Mouse (Mus musculus) ZHBTc4 (cell line): ENCODE measurements around the gene Gm45716.
"Not testable (repeated sequence)": the region's sequence is repeated elsewhere in the genome, so short reads cannot be mapped to it uniquely, and the experiment has no call there.

Experiments used
- DNase-seq: peaks from one replicate; pipeline ENCODE4 v3.0.0-alpha.2; 2011; ENCODE audit warnings: low read depth, low spot score

The Gm45716 gene

GRCm38 (mm10) chr11:90249701-90250141, 62.2 kb downstream of the Gm45716 start:
- no peak for DNase-seq

GRCm38 (mm10) chr11:90250189-90250588, 62.7 kb downstream of the Gm45716 start:
- no peak for DNase-seq

GRCm38 (mm10) chr11:90250730-90251129, 63.2 kb downstream of the Gm45716 start:
- DNase-seq, result no peak

GRCm38 (mm10) chr11:90251923-90252322, 64.4 kb downstream of the Gm45716 start:
- no peak for DNase-seq

GRCm38 (mm10) chr11:90252366-90252765, 64.9 kb downstream of the Gm45716 start:
- no peak for DNase-seq

GRCm38 (mm10) chr11:90254536-90254935, 67.1 kb downstream of the Gm45716 start:
- DNase-seq, result no peak

GRCm38 (mm10) chr11:90255687-90256086, 68.2 kb downstream of the Gm45716 start:
- DNase-seq, result no peak

GRCm38 (mm10) chr11:90256833-90257525, 69.5 kb downstream of the Gm45716 start:
- DNase-seq, result no peak

GRCm38 (mm10) chr11:90258321-90258927, 70.9 kb downstream of the Gm45716 start:
- no peak for DNase-seq

GRCm38 (mm10) chr11:90259071-90259470, 71.6 kb downstream of the Gm45716 start:
- DNase-seq, result no peak

- no peak for DNase-seq
Measured at GRCm38 (mm10) chr11:90259826-90260225, 72.3 kb downstream of the Gm45716 start.

- no peak for DNase-seq
Measured at GRCm38 (mm10) chr11:90264180-90264579, 76.7 kb downstream of the Gm45716 start.

- no peak for DNase-seq
Measured at GRCm38 (mm10) chr11:90265581-90265980, 78.1 kb downstream of the Gm45716 start.

GRCm38 (mm10) chr11:90268934-90269333, 81.5 kb downstream of the Gm45716 start:
- DNase-seq, result no peak

- DNase-seq, result no peak
Measured at GRCm38 (mm10) chr11:90269398-90270123, 82.1 kb downstream of the Gm45716 start.

- no peak for DNase-seq
Measured at GRCm38 (mm10) chr11:90270132-90270877, 82.8 kb downstream of the Gm45716 start.

GRCm38 (mm10) chr11:90274187-90274586, 86.7 kb downstream of the Gm45716 start:
- DNase-seq, result no peak

- DNase-seq, result no peak
Measured at GRCm38 (mm10) chr11:90275663-90276062, 88.2 kb downstream of the Gm45716 start.

- DNase-seq, result no peak
Measured at GRCm38 (mm10) chr11:90276150-90276549, 88.7 kb downstream of the Gm45716 start.

GRCm38 (mm10) chr11:90276561-90276960, 89.1 kb downstream of the Gm45716 start:
- DNase-seq, result no peak

- no peak for DNase-seq
Measured at GRCm38 (mm10) chr11:90280069-90280468, 92.6 kb downstream of the Gm45716 start.

GRCm38 (mm10) chr11:90281943-90282342, 94.5 kb downstream of the Gm45716 start:
- not testable (repeated sequence) for DNase-seq
